Mouse (Mus musculus) embryonic facial prominence, embryonic 13.5 days (tissue): ENCODE results near the gene Ostf1. TPM values are rescaled to one million over a fixed set of nuclear protein-coding genes. Genes with fewer than 3 reads are reported as not detected.
"Not testable (repeated sequence)": the region's sequence is repeated elsewhere in the genome, so short reads cannot be mapped to it uniquely, and the experiment has no call there.

ENCODE experiments used
- ATAC-seq: fragments of 200-750 bp; cut with Nextera tagmentation; 2 replicates; pipeline ENCODE4 v1.8.0; 2017; ENCODE audit warnings: low read depth; ENCODE audit not compliant: insufficient number of reproducible peaks, insufficient read depth, low FRiP score, low TSS enrichment
- H3K27ac ChIP-seq: fragments of 300-500 bp; sonication (generic); 2 replicates; pipeline ENCODE4 v1.5.1; 2015; ENCODE audit warnings: moderate library complexity, mild to moderate bottlenecking, inconsistent platforms
- H3K27me3 ChIP-seq: fragments of 300-500 bp; sonication (generic); 2 replicates; pipeline ENCODE4 v1.6.1; 2015; ENCODE audit warnings: mild to moderate bottlenecking, inconsistent platforms
- H3K36me3 ChIP-seq: fragments of 300-500 bp; sonication (generic); 2 replicates; pipeline ENCODE4 v1.6.1; 2015; ENCODE audit warnings: mild to moderate bottlenecking, inconsistent platforms
- H3K4me1 ChIP-seq: fragments of 300-500 bp; sonication (generic); 2 replicates; pipeline ENCODE4 v1.6.1; 2015; ENCODE audit warnings: inconsistent platforms
- H3K4me2 ChIP-seq: fragments of 300-500 bp; sonication (generic); 2 replicates; pipeline ENCODE4 v1.6.1; 2015; ENCODE audit warnings: moderate library complexity, mild to moderate bottlenecking, inconsistent platforms
- H3K4me3 ChIP-seq: fragments of 300-500 bp; sonication (generic); 2 replicates; pipeline ENCODE4 v1.5.1; 2015; ENCODE audit warnings: mild to moderate bottlenecking, inconsistent platforms
- H3K9ac ChIP-seq: fragments of 300-500 bp; sonication (generic); 2 replicates; pipeline ENCODE4 v1.6.1; 2015; ENCODE audit warnings: mild to moderate bottlenecking, inconsistent platforms
- H3K9me3 ChIP-seq: fragments of 300-500 bp; sonication (generic); 2 replicates; pipeline ENCODE4 v1.6.1; 2016; ENCODE audit warnings: inconsistent platforms
- WGBS: fragments of 180-500 bp; shearing (Covaris S2); methylation state at CpG from one replicate; pipeline ENCODE4 v1.1.7; 2015; ENCODE audit warnings: mixed read lengths; 5-methylcytosine and 5-hydroxymethylcytosine counted together
- polyA plus RNA-seq: library from polyadenylated mRNA; unstranded; fragments of >200 nt; fragmentation: Nextera tagmentation; extraction: Ambion mirVana; gene quantifications from 2 replicates; pipeline ENCODE4 v1.2.1, GENCODE M21; 2015

Gene Ostf1
- polyA plus RNA-seq, 1 experiment from 2014 or later = 65.1 TPM

DNA sequence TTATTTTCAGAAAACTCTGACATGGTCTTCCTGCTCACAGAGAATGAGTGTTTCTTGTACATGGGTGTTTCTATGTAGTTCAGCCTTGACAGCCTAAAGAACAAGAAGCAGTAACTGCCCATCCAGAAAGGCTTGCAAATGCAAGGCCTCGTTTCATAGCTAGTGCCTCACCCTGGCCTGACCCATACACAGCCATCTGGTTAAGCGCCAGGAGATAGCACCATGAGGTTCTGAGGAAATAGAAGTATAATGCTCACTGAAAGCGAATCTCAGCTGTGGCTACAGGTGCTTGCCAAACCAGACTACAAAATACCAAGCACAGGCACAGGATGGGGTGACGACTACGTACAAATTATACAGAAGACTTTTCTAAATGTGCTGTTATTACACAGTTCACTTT is 34.7 kb downstream of the Ostf1 start:
- no peak overlapping the region for H3K27ac ChIP-seq
- H3K4me2 ChIP-seq = no peak overlapping the region
- H3K27me3 ChIP-seq = no peaks in the 10 kb centered on the region
- 84% methylated on average over 5 of the region's 5 CpGs for WGBS
- no peak for ATAC-seq
- no peaks in the 10 kb centered on the region for H3K36me3 ChIP-seq
- no peaks in the 10 kb centered on the region for H3K4me1 ChIP-seq
- H3K9me3 ChIP-seq = no peaks in the 10 kb centered on the region
- H3K9ac ChIP-seq = no peak overlapping the region
- H3K4me3 ChIP-seq = no peak overlapping the region

DNA sequence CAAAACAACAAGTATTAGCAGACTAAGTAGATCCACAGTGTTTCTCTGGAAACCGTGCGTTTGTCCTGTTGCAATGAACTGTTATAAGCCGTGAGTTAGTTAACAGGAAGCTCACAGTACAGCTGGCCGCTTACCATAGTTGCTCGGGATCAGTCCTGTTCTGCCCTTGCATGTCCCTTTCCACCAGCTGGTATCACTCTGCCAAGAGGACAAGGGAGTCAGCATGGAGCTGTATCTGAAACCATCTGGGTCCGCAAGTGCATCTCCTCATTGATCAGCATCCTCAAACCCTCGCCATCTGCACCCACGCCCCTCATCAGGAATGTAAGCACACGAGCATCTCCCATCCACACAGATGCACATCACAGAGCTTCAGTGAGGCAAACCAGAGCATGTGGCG is 37.9 kb downstream of the Ostf1 start:
- Histone ChIP-seq H3K4me1 (peaks cover 15% of the 10 kb centered on the region), H3K27me3 (no peaks in the 10 kb centered on the region), H3K4me3 (no peak overlapping the region), H3K36me3 (no peaks in the 10 kb centered on the region; the same call in 1 of the 2 replicates), H3K4me2 (no peak overlapping the region), H3K27ac (no peak overlapping the region), H3K9ac (no peak overlapping the region), H3K9me3 (no peaks in the 10 kb centered on the region)
- WGBS = 82% methylated on average over 10 of the region's 10 CpGs
- ATAC-seq = no peak

DNA sequence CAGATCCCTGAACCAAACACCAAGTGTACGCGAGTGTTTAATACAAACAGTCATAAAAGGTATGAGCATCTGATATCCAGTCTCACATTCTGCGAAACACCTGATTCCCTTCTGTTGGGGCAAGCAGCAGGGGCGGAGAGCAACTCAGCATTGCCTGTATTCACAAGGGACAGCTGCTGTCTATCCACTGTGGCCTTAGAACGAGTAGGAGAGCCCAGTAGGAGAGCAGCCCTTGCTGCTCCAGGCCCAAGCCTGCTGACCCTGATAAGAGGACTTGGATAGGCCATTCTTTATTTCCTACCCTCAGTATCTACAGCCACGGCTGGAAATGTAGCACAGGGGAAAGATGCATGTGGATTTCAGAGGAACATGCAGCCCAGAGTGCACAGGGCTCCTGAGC is 38.7 kb downstream of the Ostf1 start:
- no peaks in the 10 kb centered on the region for H3K9me3 ChIP-seq
- no peak for ATAC-seq
- no peak overlapping the region for H3K4me2 ChIP-seq
- H3K27ac ChIP-seq = no peak overlapping the region
- H3K36me3 ChIP-seq = no peaks in the 10 kb centered on the region; the same call in 1 of the 2 replicates
- 73% methylated on average over 6 of the region's 6 CpGs for WGBS
- H3K27me3 ChIP-seq = no peaks in the 10 kb centered on the region
- H3K9ac ChIP-seq = 0 out of 2 replicates have a peak overlapping the region, but pooled peaks have one; percentile 7
- H3K4me1 ChIP-seq = peaks cover 15% of the 10 kb centered on the region
- H3K4me3 ChIP-seq = no peak overlapping the region

DNA sequence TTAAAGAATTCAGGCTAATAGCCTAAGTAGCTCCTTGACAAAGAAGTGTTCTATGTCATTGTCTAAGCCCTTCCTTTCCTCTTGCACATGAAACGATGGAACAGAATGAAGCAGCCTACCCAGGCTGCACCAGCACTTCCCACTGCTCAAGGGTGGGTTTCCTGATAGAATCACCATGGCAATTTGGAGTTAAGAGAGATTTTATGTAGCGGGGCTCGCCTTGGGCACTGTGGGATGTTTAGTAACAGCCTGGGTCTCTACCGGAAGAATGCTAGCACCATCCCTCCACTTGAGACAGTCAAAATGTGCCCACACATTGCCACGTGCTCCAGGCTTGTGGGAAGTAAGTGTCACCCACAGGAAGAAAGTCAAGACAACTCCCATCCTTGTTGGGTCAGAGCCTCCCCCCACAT is 40.7 kb downstream of the Ostf1 start:
- H3K4me1 ChIP-seq = peaks cover 15% of the 10 kb centered on the region
- WGBS = 36% methylated on average over 5 of the region's 5 CpGs
- H3K27me3 ChIP-seq = no peaks in the 10 kb centered on the region
- H3K36me3 ChIP-seq = no peaks in the 10 kb centered on the region; the same call in 1 of the 2 replicates
- H3K4me2 ChIP-seq = no peak overlapping the region
- no peak overlapping the region for H3K27ac ChIP-seq
- H3K4me3 ChIP-seq = no peak overlapping the region
- H3K9ac ChIP-seq = no peak overlapping the region
- no peak for ATAC-seq
- H3K9me3 ChIP-seq = no peaks in the 10 kb centered on the region

DNA sequence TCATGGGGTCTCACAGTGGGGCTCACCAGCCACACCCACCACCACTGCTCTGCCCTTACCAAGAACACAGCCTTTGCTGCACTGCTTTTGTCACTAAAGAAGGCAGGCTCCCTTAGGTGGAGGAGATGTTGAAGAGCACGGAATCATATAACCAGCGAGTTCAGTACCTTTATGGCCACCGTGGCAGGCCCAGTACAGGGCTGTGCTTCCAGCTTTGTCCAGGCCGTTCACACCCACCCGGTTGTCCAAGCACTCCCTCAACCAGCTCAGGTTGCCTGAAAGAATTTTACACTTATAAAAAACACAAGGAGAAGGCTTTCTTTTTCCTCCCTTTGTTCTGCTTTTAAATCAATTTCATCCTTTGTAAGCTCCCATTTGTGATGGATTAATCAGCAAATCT is 41.4 kb downstream of the Ostf1 start:
- 46% methylated on average over 5 of the region's 5 CpGs for WGBS

DNA sequence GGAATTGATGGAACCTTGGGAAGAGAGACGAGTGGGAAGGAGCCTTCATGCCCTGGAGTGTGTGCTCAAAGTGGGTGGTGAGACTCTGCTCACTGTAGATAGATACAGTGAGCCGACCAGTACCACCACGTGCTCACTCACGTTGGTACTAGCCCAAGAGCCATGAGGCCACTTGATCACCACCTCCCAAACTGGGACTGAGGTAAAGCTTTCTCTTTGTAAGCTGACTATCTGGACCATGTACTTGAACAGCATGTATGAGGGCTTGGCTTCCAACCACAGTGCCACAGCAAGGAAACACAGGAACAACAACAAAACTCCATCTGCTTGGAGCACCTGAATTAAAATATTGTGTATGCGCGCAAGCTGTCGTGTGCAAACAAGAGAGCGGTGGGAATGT is 42.3 kb downstream of the Ostf1 start:
- Histone ChIP-seq H3K9me3 (no peaks in the 10 kb centered on the region), H3K4me1 (peaks cover 15% of the 10 kb centered on the region), H3K4me2 (no peak overlapping the region), H3K36me3 (peaks cover 5% of the 10 kb centered on the region), H3K4me3 (no peak overlapping the region), H3K27ac (no peak overlapping the region), H3K27me3 (no peaks in the 10 kb centered on the region), H3K9ac (no peak overlapping the region)
- ATAC-seq = no peak
- 91% methylated on average over 8 of the region's 8 CpGs for WGBS

More for the DNA sequence above, 41.4 kb downstream of the Ostf1 start:
- no peak overlapping the region for H3K9ac ChIP-seq
- H3K4me1 ChIP-seq = peaks cover 15% of the 10 kb centered on the region
- H3K4me2 ChIP-seq = no peak overlapping the region
- H3K4me3 ChIP-seq = no peak overlapping the region
- H3K27ac ChIP-seq = no peak overlapping the region
- no peaks in the 10 kb centered on the region for H3K9me3 ChIP-seq
- H3K36me3 ChIP-seq = no peaks in the 10 kb centered on the region; the same call in 1 of the 2 replicates
- ATAC-seq = 0 out of 2 replicates have a peak, but pooled peaks have one; percentile 37
- no peaks in the 10 kb centered on the region for H3K27me3 ChIP-seq

DNA sequence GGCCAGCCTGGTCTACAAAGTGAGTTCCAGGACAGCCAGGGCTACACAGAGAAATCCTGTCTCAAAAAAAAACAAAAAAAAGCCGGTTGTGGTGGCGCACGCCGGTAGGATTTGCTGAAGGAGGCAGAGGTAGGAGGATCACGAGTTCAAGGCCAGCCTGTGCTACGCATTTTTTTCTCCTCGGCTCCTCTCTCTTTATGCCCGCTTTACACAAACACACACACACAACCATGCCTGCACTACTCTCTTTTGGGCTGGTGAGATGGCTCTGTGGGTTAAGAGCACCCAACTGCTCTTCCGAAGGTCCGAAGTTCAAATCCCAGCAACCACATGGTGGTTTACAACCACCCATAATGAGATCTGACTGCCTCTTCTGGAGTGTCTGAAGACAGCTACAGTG is 42.8 kb downstream of the Ostf1 start:
- not testable (repeated sequence) for H3K27ac ChIP-seq, H3K9me3 ChIP-seq, ATAC-seq, H3K4me2 ChIP-seq, H3K9ac ChIP-seq, H3K27me3 ChIP-seq, H3K36me3 ChIP-seq, H3K4me3 ChIP-seq
- WGBS = 94% methylated on average over 10 of the region's 10 CpGs
- peaks cover 15% of the 10 kb centered on the region for H3K4me1 ChIP-seq

DNA sequence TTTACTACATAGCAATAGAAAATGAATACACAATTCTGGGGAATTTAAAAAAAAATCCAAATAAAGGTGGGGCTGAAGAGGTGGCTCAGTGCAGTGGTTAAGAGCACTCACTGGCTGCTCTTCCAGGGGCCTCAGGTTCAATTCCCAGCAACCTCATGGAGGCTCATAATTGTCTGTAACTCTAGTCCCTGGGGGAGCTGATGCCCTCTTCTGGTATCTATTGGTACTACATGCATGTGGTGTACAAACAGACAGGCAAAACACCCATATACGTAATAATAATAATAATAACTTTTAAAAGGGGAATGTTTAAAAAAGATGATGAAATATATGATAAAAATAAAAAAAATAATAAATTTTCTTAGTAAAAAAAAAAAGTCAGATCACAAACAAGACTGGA is 43.4 kb downstream of the Ostf1 start:
- no peak for ATAC-seq
- Histone ChIP-seq H3K27me3 (no peaks in the 10 kb centered on the region), H3K9ac (no peak overlapping the region), H3K4me2 (no peak overlapping the region), H3K4me1 (peaks cover 15% of the 10 kb centered on the region), H3K9me3 (no peaks in the 10 kb centered on the region), H3K36me3 (peaks cover 5% of the 10 kb centered on the region), H3K27ac (no peak overlapping the region), H3K4me3 (no peak overlapping the region)
- 95% methylated on average over 1 of the region's 1 CpGs for WGBS

DNA sequence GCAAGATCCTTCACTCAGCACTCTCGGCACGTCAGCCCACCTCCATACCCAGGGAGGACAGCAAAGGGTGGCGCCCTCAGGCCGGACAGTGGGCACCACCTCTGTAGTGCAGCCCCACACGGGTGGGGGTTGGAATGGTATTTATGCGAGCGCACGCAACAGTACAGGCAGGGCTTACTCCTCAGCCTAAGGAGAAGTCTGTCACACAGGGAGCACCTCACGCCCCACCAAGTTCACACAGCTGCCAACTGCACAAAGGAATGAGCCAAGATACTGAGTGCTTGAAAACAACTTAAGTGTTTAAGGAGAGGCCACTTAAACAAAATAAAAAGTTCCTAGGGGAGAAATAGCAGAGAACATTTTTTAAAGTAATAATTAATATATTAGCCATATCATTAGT is 44.5 kb downstream of the Ostf1 start:
- Histone ChIP-seq H3K36me3 (peaks cover 5% of the 10 kb centered on the region), H3K9ac (no peak overlapping the region), H3K9me3 (no peaks in the 10 kb centered on the region), H3K4me1 (peaks cover 15% of the 10 kb centered on the region), H3K27ac (no peak overlapping the region), H3K27me3 (no peaks in the 10 kb centered on the region), H3K4me2 (no peak overlapping the region), H3K4me3 (no peak overlapping the region)
- ATAC-seq = no peak
- WGBS = 91% methylated on average over 9 of the region's 9 CpGs

DNA sequence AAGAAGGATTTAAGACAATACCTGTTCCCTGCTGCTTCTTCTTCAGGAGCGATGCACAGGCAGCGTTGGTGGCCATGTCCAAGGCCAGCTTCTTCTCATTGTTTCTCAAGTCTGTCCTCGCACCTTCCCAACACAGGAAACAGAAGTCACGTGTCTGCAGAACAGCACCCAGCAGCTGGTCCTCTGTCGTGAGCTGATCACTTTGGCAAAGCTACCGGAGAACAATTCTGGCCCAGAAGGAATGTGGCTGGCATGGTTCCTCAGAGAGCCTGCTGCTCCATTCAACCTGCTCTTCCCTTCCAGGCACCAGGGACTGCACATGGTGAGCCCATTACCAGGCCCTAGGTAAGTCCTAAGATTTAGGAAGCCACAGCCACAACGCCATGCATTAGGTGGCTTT is 47.0 kb downstream of the Ostf1 start:
- peaks cover 5% of the 10 kb centered on the region for H3K36me3 ChIP-seq
- no peak overlapping the region for H3K4me2 ChIP-seq
- no peak overlapping the region for H3K27ac ChIP-seq
- H3K9me3 ChIP-seq = no peaks in the 10 kb centered on the region
- no peak overlapping the region for H3K9ac ChIP-seq
- H3K27me3 ChIP-seq = no peaks in the 10 kb centered on the region
- H3K4me3 ChIP-seq = no peak overlapping the region
- H3K4me1 ChIP-seq = no peaks in the 10 kb centered on the region
- WGBS = 94% methylated on average over 7 of the region's 7 CpGs
- no peak for ATAC-seq

DNA sequence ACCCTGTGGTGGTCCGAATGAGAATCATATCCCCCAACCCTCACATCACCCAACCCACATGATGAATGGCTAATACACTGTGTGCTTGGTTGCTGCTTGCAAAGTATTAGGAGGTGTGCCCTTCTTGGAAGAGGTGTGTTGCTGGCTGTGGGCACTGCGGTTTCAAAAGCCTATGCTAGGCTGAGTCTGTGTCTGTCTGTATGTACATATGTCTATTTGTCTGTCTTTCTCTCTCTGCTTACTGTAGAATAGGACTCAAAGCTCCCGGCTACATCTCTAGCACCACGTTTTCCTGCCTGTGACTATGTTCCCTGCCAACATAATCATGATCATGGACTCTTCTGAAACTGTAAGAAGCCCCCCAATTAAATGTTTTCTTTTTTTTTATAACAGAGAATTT is 47.9 kb downstream of the Ostf1 start:
- Histone ChIP-seq H3K4me2 (no peak overlapping the region), H3K4me3 (no peak overlapping the region), H3K27me3 (no peaks in the 10 kb centered on the region), H3K9ac (no peak overlapping the region), H3K9me3 (no peaks in the 10 kb centered on the region), H3K4me1 (peaks cover 2% of the 10 kb centered on the region), H3K36me3 (peaks cover 5% of the 10 kb centered on the region; the same call in 1 of the 2 replicates), H3K27ac (no peak overlapping the region)
- WGBS = 88% methylated on average over 4 of the region's 4 CpGs
- no peak for ATAC-seq

DNA sequence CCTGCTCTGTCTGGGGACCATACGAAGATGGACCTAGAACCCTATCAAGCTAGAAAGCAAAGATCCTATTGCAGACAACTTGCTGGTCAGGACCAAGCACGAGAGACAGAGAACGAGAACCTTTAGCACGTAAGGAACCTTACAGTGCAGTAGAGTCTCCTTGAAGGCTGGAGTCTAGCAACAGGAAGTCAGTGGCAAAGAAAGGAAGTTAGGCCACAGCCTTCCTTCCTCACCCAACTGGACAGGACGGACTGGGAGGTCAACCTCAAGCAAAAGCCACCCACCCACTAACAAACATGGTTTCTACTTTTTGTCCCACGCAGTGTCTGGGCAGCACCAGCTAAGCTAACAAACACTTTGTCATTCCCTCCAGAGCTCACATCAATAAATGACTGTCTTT is 48.7 kb downstream of the Ostf1 start:
- Histone ChIP-seq H3K4me2 (no peak overlapping the region), H3K4me1 (peaks cover 10% of the 10 kb centered on the region), H3K36me3 (peaks cover 5% of the 10 kb centered on the region; the same call in 1 of the 2 replicates), H3K9ac (no peak overlapping the region), H3K9me3 (no peaks in the 10 kb centered on the region), H3K27ac (no peak overlapping the region), H3K4me3 (no peak overlapping the region), H3K27me3 (no peaks in the 10 kb centered on the region)
- WGBS = 79% methylated on average over 6 of the region's 6 CpGs
- no peak for ATAC-seq

DNA sequence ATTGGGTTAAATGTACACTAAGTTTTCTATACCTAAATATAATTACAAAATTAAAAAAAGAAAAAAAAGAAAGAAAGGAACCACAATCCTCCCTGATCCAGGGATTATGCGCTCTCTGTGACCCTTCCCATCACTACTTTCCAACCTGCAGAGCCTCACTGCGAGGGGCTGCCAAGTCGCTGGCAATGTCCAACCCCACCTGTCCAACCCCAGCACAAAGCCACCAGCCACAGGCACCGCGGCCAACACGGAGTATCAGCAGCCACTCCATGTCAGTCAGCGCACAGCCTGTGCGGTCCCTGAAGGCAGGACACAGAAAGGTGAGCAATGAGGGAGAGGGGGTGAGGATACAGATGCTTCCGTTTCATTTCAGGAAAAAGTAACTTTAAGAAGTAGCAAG is 49.4 kb downstream of the Ostf1 start:
- Histone ChIP-seq H3K9me3 (no peaks in the 10 kb centered on the region), H3K4me1 (peaks cover 17% of the 10 kb centered on the region), H3K4me3 (no peak overlapping the region), H3K4me2 (no peak overlapping the region), H3K27ac (no peak overlapping the region), H3K27me3 (no peaks in the 10 kb centered on the region), H3K9ac (no peak overlapping the region), H3K36me3 (peaks cover 5% of the 10 kb centered on the region; the same call in 1 of the 2 replicates)
- ATAC-seq = no peak
- WGBS = 89% methylated on average over 9 of the region's 9 CpGs
